Mouse (Mus musculus) right cerebral cortex, postnatal 14 days (tissue): ENCODE measurements around the gene Man2c1.

Source experiments
- DNase-seq: peaks from one replicate; pipeline ENCODE4 v3.0.0; 2022

Man2c1 gene

DNA sequence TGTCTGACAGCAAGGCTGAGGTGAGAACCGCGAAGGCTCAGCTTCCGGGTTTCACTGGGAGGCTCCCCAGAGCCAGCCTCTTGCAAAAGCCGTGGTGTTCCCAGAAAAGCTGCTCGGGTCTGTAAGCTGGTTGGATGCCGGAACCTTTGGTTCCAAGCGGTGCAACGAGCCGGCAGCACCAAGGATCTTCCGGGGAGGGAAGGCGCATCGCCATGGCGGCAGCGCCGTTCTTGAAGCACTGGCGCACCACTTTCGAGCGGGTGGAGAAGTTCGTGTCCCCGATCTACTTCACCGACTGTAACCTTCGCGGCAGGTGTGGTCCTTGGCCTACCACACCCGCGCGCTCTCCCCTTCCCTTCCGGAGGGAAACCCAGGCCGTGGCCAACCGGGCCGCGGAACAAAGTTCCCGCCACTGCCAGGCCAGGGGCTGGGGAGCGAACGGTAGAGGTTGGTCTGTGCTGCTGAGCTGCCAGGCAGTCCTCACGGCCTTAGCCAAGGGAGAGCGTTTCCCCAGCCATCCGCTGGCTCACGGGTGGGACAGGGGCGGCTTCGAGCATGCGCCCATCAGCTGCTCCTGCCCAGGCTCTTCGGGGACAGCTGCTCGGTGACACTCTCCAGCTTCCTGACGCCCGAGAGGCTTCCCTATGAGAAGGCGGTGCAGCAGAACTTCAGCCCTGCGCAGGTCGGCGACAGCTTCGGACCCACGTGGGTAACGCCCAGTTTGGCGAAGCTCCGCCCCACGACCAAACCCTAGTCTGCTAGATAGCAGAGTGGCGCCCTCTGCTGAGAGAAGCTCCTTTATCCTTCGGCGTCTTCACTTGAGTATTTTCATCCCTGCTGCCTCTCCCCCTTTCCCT, at the start of gene Man2c1:
Man2c1 (plus strand) TSS at position 114 of the 857 bp plus-strand sequence.
- peak; percentile 97 for DNase-seq

DNA sequence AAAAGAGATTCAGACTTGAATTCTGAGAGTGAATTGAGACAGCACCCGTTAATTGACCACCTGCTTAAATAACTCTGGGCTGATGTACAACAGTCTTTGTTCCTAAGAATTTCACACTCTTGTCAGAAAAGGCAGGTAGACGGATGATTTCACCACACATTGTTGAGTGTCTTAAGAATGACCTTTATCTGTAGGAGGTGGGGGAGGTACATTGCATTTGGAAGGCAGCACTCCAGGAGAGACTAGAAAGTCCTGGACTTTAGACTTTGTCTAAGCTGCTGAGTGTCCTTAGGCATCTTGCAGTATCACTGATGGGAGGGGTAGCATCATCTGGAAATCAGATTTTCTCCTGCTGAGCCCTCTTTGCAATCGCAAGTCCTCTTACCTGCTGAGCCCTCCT, 48.3 kb upstream of the Man2c1 start:
- DNase-seq = no peak

- DNase-seq = no peak
Observed at GRCm38 (mm10) chr9:57117261-57117755, 13.2 kb upstream of the Man2c1 start.

- no peak for DNase-seq
Observed at GRCm38 (mm10) chr9:57129641-57130040, 849 bp upstream of the Man2c1 start.

GRCm38 (mm10) chr9:57137246-57137645, 6.8 kb downstream of the Man2c1 start:
- no peak for DNase-seq

DNA sequence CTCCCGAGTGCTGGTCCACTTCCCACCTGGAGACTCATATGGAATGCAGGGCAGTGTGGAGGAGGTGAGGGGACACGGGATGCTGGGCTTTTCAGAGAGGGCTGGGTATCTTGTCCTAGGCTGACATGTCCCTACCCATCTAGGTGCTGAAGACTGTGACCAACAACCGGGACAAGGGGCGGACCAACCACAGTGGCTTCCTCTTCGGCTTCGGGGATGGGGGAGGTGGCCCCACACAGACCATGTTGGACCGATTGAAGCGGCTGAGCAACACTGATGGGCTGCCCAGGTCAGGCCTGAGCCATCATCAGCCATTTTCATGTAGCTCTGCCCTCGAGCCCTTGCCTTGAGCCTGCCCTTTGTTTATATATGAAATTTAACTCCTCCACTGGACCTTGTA, 7.3 kb downstream of the Man2c1 start:
- no peak for DNase-seq

GRCm38 (mm10) chr9:57138507-57138906, 8.0 kb downstream of the Man2c1 start:
- DNase-seq = no peak

DNA sequence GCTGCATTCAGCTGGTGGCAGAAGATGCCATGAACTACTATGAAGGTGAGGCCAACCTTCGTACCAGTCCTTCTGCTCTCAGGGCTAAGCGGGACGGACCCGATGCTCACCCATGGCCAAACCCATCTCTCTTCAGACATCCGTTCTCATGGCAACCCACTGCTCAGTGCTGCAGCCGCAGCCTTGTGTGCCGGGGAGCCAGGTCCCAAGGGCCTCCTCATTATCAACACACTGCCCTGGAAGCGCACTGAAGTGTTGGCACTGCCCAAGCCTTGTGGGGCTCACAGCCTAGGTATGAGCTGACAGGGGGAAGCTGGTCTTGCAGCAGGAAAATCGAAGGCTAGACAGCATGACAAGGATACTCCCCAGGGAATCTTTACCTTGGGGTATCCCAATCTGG, 8.6 kb downstream of the Man2c1 start:
- no peak for DNase-seq

- DNase-seq = no peak
Observed at GRCm38 (mm10) chr9:57139571-57139970, 9.1 kb downstream of the Man2c1 start.

- DNase-seq = no peak
Observed at GRCm38 (mm10) chr9:57141417-57142353, 11.2 kb downstream of the Man2c1 start.

- no peak for DNase-seq
Observed at GRCm38 (mm10) chr9:57143212-57143611, 12.7 kb downstream of the Man2c1 start.

DNA sequence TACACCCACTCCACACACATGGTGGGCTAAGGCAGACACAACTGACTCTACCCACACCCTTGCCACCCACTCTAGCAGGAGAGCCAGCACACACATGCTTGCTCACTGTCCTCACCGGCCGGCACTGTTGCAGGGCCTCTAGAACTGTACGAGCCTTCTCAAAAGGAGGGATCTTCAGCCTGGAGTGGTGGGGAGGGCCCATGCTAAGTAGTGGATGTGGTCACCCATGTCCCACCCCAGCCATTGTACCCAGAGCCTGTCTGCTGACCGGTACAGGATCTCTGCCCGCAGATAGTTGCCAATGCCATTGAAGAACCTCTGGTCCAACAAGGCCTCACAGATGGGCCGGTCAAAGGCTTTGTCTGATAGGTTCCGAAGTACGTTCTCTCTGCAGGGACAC, 14.3 kb downstream of the Man2c1 start:
- DNase-seq = no peak

- DNase-seq = no peak
Observed at GRCm38 (mm10) chr9:57146451-57147066, 16.1 kb downstream of the Man2c1 start.

- no peak for DNase-seq
Observed at GRCm38 (mm10) chr9:57147205-57148143, 17.0 kb downstream of the Man2c1 start.

GRCm38 (mm10) chr9:57148144-57148878, 17.8 kb downstream of the Man2c1 start, which contains the start of gene Neil1:
Neil1 (minus strand) TSS chr9:57148305.
- peak; percentile 75 for DNase-seq

DNA sequence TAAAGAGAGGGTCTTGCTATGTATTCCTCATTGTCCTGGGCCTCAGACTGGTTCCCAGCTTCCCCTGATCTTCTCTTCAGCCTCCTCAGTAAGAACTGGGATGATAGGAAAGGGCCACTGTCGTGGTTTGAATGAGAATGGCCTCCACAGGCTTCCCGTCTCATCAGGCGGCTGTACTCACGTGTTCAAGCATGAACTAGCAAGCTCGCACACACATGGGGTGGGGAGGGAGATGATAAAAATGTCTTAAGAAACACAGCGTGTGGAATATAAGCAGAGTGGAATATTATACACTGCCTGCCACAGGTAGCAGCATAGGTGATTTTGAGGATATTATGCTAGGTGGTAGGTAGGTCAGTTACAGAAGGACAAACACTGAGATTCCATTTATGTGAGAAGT, 18.5 kb downstream of the Man2c1 start:
- DNase-seq = no peak

DNA sequence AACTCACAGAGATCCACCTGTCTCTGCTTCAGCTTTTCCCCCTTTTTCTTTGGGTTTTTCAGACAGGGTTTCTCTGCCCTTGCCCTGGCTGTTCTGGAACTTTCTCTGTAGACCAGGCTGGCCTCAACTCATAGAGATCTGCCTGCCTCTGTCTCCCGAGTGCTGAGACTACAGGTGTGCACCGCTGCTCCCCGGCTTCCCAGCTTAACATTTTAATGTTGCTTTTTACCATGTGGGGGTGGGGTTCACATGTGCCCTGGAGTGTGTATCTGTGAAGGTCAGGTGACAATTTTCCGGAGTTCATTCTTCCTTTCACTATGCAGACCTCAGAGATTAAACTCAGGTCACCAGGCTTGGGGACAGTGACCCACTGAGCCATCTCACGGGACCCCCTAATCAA, 19.7 kb downstream of the Man2c1 start:
- no peak for DNase-seq

DNA sequence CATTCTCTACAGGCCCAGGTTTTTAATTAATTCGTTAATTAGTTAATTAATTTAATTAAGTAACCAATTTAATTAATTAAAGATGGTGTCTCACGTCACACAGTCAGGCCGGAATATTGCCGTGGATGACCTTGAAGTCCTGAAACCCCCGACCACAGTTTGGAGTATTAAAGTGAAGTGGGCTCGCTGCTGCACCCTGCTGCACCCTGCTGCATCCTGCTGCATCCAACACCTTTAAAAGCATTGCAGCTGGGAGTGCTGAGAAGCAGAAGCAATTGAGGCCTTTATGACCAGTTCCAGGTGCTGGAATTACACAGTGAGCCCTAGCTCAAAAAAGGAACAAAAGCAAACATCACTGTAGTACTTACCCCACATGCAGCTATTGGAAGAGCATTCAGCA, 21.8 kb downstream of the Man2c1 start:
- DNase-seq = no peak

GRCm38 (mm10) chr9:57156383-57156782, 25.9 kb downstream of the Man2c1 start:
- no peak for DNase-seq

DNA sequence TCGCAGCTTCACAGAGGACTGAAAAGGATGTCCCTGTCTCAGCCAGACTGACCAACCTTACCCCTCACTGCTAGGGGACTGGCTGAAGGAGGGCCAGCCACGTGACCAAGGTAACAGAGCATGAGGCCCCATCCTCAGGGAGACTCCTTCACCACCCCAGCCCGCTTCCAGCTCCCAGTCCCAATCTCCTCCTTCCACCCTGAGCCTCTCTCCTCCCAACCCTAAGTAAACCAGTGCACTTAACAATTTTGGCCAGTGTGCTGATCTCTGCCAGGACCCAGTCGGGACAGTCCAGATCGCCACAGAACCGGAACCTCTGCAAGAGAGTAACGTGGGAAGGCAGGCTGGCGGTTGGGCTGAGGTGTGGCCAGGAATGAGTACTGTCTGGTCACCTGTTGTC, 26.3 kb downstream of the Man2c1 start:
- no peak for DNase-seq

DNA sequence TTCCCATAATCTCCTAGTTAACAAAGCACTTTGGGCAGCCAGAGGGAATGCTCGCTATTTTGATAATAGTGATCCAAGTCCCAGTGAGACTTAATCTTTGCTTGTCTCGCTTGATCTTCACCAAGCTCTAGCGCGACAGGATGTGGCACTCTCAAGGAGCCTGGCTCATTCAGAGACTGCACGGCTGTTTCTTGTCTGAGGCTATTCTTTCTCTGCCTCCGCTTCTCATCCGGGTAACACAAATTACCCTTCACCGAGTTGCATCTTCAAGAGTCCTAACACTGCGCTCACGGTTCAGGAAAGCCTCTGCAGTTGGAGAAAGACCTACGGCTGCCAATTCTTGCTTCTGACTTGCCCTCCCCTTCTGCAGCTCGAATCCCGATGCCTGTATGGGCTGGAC, 27.0 kb downstream of the Man2c1 start:
- DNase-seq = no peak
